Mouse (Mus musculus) embryo, embryonic 11.5 days (tissue): Measurements from ENCODE around the gene Aif1l.

Source experiments
- DNase-seq: peaks from one replicate; pipeline ENCODE4 v3.0.0-alpha.2; 2012; ENCODE audit warnings: low read depth, low spot score

Gene Aif1l

DNA sequence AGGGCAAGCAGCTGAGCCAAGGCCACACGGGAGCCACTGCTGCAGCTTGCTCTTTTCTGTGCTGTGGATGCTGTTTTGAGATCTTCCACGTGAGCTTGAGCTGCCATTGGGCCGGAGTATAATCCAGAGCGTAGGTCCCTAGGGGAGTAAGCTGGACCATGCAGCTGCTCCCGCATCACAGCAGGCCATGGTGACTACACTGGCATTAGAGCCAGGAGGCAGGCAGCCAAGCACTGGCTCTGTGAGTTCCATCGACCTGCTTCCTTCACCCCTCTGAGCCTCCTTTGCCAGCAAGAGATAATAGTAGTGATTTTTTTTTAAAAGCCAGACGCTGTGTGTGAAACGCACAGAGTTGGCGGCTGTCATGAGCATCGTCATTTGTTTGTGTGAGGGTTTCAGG, 2.3 kb downstream of the Aif1l start:
- no peak for DNase-seq

DNA sequence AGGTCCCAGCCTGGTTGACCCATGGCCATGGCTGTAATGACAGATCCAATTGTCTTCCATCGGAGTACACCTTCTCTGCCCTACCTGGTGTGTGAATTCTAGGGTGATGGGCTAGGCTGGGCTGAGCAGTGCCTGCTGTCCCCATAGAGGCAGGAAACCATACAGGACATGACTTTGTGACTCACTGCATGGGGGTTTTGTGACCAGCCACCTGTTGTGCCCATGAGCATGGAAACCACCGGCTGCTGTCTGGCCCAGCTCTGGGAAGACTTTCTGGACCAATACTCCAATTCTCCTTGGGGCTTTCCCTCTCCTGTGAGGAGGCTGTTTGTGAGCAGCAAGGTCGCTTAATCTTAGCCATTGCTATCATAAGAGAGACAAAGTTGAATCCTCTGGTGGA, 2.8 kb downstream of the Aif1l start:
- DNase-seq, result no peak

DNA sequence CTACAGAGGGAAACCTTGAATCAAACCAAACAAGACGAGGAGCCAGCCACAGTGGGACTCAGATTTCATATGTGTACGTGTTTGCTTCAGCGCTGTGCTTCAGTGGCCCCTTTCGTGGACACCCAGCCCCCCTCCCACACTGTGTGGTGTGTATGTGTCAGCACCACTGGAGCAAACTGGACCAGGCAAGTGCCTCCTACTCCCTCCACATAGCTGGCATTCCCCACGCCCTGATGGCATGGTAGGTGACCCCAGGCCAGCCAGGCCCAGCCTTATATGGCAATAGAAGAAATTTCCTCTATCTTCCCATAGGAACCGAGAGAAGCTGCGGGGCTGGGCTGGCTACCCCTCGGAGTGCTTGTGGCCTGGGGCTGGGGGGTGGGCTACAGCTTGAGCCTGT, 3.7 kb downstream of the Aif1l start:
- no peak for DNase-seq

DNA sequence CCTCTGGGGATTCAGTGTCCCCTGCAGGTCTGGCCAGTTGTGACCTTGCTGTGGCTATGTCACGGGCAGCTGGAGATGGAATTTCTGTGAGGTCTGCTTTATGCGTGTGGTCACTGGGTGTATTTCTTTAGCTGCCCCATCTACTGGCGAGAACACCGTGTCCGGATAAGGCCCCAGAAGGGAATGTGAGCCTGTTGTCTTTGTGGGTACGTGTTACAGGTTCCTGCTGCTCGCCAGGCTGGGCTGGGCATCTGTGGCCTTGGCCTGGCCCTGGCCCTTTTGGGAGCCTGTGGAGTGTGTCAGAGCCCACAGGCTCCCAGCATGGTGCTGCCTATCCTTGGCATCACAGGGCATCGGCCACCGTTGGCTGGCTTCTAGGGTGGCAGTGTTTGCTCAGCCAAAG, 4.8 kb downstream of the Aif1l start:
- DNase-seq, result no peak

DNA sequence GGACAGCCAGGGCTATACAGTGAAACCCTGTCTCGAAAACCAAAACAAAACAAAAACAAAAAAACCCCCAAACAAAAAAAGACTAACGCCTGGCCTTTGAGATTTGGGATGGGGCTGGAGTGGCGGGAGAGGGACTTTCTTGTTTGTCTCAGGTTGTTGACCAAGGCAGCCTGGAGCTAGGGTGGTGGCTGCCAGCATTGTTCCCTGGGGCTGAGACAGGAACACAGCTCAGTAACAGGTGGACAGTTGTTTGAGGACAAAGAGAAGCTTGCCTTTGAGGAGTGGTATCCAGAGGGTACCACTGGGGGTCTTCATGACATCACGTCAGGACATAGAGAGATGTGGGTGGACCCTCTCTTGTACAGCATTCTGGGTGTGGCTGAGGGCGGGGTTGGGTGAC, 5.7 kb downstream of the Aif1l start:
- no peak for DNase-seq

DNA sequence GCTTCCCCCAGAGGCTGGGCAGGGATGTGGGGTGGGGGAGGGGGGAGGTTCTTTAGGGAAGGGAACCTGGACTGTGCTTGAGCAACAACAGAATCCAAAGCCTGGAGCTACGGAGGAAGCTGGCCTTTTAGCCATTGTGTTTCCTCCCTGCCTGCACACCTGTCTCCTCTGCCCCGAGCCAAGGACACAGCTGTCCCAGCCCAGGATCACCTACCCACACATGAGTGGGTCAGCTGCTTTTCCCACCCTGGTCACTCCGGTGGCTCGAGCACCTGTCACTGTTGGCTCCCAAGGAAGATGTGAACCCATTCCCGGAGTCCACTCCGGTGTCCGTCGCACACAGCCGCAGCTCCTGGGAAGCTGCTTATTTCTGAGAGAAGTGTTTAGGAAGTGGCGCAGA, 7.3 kb downstream of the Aif1l start:
- DNase-seq, result no peak

DNA sequence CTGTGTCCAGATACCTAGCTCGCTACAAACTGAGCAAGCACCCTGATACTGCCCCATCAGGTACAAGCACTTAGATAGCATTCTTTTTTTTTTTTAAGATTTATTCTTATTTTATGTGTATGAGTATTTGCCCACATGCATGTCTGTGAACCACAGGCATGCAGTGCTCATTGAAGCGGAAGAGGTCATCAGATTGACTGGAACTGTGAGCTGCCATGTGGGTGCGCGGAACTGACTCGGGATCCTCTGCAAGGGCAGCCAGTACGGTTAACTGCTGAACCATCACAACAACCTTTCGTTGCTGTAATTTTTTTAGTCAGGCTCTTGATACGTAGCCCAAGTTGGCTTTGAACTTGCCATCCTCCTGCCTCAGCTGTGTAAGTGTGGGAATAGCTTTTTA, 11.0 kb downstream of the Aif1l start:
- no peak for DNase-seq

DNA sequence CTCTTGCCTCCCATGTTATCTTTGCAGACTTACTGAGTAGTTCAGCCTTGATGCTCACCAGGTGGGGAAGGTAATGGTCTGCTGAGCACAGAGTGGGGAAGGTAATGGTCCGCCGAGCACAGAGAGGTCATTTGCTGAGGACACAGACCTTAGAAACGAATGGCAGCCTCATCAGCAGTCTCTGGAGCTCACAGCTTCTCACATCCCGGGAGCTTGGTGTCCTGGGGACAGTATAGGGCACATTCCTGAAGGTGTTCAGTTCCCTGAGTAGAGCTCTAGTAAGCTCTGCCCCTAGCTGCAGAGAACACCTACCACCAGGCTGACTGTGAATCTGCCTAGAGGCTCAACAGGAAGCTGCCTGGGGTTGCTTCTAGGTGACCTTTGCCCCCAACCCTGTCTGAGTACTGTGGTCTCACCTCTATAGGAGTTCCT, 11.9 kb downstream of the Aif1l start:
- no peak for DNase-seq

DNA sequence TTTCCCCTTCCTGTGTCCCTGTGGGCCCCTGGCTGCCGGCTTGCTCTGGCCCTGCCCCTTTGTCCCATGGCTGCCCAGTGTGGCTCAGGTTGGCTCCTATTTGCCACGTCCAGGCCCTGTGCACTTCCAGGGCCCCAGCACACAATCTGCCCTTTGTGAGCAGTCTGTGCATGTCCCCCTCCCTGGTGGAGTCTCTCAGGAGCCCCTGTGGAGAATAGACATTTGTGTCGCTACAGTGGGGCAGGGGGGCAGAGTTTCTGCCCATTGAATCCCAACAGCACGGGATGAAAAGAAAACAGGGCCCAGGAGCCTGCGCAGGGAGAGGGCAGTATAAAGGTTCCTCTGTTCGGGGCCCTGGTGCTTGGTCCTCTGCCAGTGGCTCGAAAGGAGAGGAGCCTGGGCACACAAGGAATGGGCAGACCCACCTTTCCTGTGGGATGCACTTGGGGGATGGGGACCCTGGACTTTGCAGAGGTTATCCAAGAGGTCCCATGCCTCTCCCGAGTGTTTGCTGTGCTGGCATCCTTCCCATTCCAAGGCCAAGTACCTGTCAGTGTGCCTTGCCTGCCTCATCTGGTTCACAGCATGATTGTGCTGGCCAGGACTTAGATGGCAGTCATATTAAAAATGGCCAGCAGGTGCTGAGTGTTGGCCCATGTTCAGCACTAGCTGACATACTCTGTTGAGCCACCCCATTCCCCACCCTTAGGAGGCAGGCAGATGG, 12.7 kb downstream of the Aif1l start:
- DNase-seq, result no peak

DNA sequence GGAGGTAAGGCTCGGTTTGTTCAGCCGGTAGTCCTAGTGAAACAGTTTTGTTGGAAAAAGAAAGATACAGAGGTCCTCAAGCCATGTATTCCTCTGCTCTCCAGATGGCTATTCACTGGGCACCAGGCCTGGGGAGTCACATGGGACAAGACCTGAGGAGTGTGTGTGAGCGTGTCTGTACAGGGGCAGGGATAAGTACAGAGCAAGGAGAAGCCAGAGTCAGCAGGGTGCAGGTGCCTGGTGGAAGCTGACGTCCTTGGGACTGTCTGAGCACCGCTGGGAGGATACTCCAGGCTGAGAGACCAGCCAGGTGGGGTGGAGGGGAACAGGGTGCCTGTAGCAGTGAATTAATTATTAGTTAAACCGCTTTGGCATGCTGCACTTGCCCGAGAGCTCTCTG, 13.6 kb downstream of the Aif1l start:
- DNase-seq, result no peak

DNA sequence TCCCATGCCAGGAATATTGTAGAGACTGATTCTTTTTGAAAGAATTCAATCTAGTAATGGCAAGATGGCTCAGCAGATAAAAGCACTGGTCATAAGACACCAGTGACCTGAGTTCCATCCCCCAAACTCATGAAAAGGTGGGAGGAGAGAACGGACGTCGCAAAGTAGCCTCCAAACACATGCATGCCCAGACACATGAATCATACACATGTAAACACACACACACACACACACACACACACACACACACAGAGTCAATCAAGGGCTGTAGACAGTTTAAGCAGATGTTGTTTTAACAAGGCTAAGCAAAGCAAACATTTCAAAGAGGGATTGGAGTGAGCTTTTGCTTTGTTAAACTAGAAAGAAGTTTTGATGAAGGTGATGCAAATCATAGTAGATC, 14.3 kb downstream of the Aif1l start:
- DNase-seq, result no peak

DNA sequence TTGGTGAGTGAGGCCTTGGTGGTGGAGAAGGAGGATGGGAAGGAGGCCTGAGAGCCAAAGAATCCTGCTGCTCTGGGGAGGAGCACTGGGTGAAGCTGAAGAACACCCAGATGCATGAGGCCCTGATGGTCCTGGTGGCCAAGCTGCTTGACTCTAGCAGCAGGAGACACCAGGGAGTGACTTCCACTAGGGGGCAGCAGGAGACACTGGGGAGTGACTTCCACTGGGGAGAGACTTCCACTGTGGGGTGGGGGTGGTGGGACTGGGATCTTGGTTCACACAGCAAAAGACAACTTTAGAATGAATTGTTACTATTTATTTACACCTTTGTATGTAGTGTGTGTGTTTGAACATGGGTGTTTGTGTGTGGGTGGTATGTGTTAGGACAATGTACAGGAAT, 15.2 kb downstream of the Aif1l start:
- no peak for DNase-seq

DNA sequence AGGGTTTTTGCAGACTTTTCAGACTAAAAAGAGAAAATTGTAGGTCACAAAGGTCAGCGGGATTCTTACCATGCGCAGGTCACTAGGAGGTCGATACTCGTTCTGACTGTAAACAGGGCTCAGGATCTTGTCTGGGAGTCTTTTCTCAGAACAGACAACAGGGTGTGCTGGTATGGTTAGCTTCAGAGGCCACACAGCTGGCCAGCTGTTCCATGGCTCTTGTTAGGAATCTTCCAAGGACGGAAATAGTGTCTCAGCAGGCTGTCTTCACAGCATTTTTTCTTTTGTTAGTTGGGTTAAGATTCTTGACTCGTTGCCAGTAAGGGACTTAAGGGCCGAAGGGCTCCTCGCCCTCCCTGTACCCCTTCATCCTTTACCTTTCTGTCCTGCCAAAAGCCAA, 16.9 kb downstream of the Aif1l start:
- no peak for DNase-seq

DNA sequence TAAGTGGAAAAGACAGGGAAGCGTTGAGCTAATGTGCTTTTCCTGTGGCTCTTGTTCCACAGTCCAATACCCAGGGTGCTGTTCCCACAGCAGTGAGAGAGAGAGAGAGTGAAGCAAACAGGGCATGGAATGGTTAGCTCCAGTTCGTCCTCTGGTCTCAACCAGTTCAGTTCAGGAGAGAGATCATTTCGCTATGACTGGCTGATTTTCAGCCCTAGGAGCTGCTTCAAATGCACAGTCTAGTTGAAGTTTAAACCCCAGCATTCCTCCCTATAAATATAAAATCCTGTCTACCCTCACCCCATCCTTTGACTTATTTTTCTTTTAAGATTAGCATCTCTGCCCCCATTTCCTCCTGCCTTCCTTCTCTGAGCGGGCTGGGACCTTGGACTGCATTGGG, 22.6 kb downstream of the Aif1l start:
- DNase-seq, result no peak

DNA sequence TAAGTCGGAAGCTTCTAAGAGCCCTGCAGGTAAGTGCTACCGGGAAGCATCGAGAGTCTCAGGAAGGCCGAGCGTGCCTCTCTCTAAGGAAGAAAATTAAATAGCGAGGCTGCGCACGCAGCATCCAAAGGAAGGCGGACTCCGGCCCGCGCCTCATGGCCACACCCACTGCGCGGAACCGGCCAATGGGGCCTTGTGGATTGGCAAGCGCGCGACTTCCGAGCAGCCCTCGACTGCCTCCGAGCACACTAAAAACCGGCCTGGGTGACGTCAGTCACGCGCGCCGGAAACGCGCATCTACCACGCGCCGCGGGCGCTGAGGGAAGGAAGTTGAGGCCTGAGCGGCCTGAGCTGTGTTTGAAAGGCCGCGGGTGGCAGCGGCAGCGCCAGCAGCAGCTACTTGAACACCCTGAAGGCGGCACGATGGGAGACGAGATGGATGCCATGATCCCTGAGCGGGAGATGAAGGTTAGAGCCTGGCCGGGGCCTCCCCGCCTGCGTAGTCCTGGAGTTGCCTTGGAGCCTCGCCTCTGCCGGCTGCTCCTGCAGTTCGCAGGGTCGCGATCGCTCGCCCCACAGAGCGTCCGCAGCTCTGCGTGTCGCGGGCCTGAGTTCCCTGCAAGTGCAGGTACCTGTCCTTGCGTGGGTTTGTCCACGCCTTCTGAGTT, 24.3 kb downstream of the Aif1l start, which contains the start of gene Nup214:
Gene Nup214, plus strand, starts transcription at position 296 of the 668 bp plus-strand sequence.
- peak; percentile 100 for DNase-seq

DNA sequence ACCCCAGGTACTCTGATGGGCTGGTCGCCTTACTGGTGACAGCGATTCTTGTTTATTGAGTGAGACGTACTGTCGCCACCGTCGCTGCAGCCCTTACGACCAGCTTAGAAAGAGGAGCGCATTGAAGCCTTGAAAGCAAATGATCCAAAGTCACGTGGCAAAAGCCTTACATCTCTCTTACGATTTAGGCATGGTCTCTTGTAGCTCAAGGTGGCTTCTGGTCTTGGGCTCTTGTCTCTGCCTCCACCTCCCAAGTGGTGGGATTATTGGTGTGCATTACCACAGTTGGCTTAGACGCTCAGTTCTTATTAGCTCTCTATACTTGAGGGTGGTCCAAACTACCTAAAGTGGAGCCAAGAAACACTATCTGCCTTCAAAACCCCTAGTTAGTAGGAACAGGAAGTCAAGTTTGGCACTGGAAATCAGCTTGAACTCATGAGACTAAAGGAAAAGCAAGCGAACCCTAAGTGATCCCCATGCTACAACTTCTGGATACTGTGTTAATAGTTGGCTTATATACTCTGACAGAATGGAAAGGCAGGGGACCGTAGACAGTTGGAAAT, 25.0 kb downstream of the Aif1l start:
- no peak for DNase-seq

DNA sequence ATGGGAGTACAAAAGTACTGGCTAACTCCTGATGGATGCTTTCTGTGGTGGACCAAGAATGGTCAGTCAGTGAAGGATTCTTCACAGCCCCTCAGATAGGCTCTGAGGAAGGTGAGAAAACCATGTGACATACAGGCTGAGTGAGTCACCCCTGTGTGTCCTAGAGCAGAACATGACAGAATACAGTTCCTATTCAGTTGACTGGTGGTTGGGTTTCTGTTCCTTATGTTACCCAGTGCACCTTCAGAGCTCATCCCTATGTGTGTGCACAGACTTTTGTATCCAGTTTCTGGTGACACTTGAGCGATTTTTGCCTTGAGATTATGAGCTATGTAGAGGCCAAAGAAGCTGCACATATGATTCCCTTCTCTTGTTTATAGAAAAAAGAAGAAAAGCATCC, 37.8 kb downstream of the Aif1l start:
- no peak for DNase-seq

DNA sequence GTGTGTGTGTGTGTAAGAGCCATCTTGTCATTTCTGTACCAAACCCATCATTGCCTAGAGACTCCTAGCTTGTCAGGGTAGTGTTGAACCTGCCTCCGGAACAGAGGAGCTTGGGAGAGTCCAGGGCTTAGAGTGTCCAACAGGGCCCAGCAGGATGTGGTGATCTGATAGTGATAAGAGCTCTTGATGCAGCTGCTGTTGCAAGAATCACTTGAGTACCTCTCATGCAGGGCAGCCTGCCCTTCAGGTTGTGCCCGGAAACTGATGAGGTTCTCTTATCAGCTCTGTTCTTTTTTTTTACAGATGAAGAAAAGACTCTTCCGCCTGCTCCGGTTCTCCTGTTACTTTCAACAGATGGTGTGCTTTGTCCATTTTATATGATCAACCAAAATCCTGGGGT, 41.0 kb downstream of the Aif1l start:
- DNase-seq, result no peak

DNA sequence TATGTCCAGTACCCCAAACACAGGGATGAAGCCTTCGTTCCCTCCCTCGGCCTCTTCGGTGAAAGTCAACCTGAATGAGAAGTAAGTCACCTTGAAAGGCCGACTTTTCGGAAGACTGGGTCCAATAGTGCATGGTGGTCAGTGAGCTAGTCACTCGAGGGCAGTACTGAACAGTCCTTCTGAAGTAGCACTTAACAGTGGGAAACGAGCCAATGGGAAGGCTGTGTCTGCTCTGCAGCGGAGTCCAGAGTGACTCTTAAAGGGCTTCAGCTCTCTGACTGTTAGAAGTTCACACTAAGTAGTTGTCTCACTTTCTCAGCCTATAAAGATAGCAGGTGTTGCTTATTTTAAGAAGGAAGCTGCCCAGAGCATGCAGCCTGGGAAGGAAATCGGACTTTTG, 45.0 kb downstream of the Aif1l start:
- DNase-seq, result no peak

DNA sequence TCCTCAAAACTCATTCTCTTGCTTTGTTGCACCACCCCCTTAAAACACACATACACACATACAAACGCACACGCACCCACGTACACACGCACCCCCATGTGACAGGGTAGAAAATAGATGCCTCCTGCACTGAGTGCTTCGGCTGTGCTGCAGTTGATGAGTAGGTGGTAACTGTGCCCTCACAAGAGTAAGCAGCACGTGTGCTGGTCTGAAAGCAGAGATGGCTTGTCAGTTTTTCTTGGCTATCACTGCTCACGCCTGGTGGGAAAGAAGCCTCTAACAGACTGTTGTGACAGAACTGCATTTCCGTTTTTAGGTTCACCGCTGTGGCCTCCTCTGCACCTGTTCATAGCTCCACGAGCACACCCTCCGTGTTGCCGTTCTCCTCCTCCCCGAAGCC, 46.1 kb downstream of the Aif1l start:
- no peak for DNase-seq

DNA sequence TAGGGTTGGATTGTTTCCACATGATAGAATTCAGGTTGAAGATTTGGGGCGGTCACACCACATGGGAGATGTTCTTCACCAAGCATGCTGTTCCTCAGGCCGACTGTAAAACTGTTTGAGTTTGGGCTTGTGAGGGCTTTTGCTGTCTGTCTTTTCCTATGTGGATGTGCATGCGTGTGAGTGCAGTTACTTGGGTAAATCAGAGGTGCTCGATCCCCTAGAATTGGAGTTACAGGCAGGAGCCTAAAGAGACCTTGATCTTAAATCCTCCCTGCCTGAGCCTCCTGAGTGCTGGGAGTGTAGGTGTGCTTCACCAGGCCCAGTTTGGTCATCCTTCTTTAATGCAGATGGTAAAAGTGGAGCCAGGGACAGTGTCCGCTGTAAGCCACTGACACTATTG, 47.6 kb downstream of the Aif1l start:
- DNase-seq, result no peak

DNA sequence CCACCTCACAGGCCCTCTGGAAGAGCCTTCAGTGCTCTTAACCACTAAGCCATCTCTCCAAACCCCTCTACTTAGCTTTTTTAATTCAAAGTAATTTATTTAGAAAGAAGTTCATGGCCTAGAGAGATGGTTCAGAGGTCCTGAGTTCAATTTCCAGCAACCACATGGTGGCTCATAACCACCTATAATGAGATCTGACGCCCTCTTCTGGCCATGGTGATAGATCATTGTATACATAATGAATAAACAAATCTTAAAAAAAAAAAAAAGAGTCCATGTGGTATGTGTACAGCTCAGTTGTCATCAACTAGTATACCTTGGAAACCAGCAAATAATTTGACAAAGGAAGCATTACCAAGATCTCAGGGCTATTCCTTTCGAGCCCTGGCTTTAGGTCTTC, 48.5 kb downstream of the Aif1l start:
- DNase-seq, result no peak

DNA sequence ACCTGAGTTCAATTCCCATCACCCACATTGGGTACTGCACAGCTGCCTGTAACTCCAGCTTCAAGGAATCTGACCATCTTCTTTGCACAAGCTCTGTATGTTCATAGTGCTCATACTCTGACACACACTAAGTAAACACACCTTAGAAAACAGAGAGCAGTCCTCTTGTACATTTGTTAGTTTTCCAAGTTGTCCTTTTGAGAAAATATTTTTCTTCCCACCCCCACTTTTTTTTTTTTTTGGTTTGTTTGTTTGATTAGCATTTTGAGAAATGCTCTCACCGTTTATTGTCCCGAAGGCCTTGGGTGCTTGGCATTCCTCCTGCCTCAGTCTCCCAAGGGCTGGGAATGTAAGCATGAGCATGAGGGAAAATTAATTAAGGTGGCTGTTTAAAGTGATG, 58.4 kb downstream of the Aif1l start:
- DNase-seq, result no peak
